Comparison of ENCODE assay signal across 8 mouse cellular contexts in genomic region chr13:110097424-110098050, GRCm38 (mm10).
DNase-seq lines count a peak whose midpoint lies in the region; ATAC-seq and TF ChIP-seq lines count a peak whose summit lies in the region.

No protein-coding gene starts in this region.

- WGBS in midbrain, embryonic 14.5 days = 81% methylated on average over 6 of the region's 6 CpGs

- DNase-seq in gastrocnemius, adult 2 months = peak; percentile 29
- DNase-seq in gastrocnemius, postnatal 10 days = no peak
- DNase-seq in lung, postnatal 10 days = peak; percentile 29
- DNase-seq in lung, adult 18-20 months = no peak
- peak; percentile 59 for DNase-seq in cerebellum, adult 9-10 months
- DNase-seq in midbrain, embryonic 14.5 days = peak; percentile 56
- DNase-seq in B cell, adult 2 months = no peak
- DNase-seq in adrenal gland, adult 8-10 months = no peak

- H3K4me1 ChIP-seq in midbrain, embryonic 14.5 days (ENCODE audit: control insufficient read depth, insufficient read depth, low read length) = peaks cover 26% of the 10 kb centered on the region

- no peaks in the 10 kb centered on the region for H3K27me3 ChIP-seq in midbrain, embryonic 14.5 days (ENCODE audit: control insufficient read depth, insufficient read depth, low read length)

- H3K4me2 ChIP-seq in midbrain, embryonic 14.5 days (ENCODE audit: low read length) = no peak overlapping the region

- H3K9me3 ChIP-seq in midbrain, embryonic 14.5 days (ENCODE audit: control insufficient read depth, low read length) = no peaks in the 10 kb centered on the region

- TF ChIP-seq CTCF in gastrocnemius, adult 2 months (IDR thresholded peaks at IDR 0.05) = no peak

- H3K4me3 ChIP-seq in gastrocnemius, adult 2 months = no peak overlapping the region
- H3K4me3 ChIP-seq in midbrain, embryonic 14.5 days (replicated peaks; ENCODE audit: low read depth, low read length) = no peak overlapping the region

- ATAC-seq in midbrain, embryonic 14.5 days (ENCODE audit: low FRiP score, low TSS enrichment) = no peak

- H3K9ac ChIP-seq in midbrain, embryonic 14.5 days (replicated peaks; ENCODE audit: low read length) = no peak overlapping the region

- intact Hi-C loops in gastrocnemius, adult 2 months (cut with DNase I) = no loop called here

- no peaks in the 10 kb centered on the region for H3K36me3 ChIP-seq in midbrain, embryonic 14.5 days (ENCODE audit: control insufficient read depth, insufficient read depth, low read length)

- no peak overlapping the region for H3K27ac ChIP-seq in gastrocnemius, adult 2 months
- peak overlapping the region; percentile 26; the same call in 1 of the 2 replicates for H3K27ac ChIP-seq in midbrain, embryonic 14.5 days (replicated peaks; ENCODE audit: low read depth, low read length)

Comparison
In these comparisons a context has a peak if more than half of its experiments do, and no peak if none do; other contexts are left out.
1. DNase-seq: peak in gastrocnemius, adult 2 months (single experiment), lung, postnatal 10 days (single experiment), cerebellum, adult 9-10 months (single experiment) and midbrain, embryonic 14.5 days (single experiment); none in gastrocnemius, postnatal 10 days (single experiment), lung, adult 18-20 months (0 of 2), B cell, adult 2 months (0 of 2) and adrenal gland, adult 8-10 months (single experiment).